Mouse (Mus musculus): ENCODE data around the gene Upp2.
A peak's percentile ranks its signal among the peaks of the same experiment; 100 is the strongest.

The Upp2 gene

GRCm38 (mm10) chr2:58758081-58758480, 191.0 kb downstream of the Upp2 start:
- no peak for DNase-seq (ENCODE audit: low spot score in 2 of 2)

- DNase-seq (ENCODE audit: low spot score in 2 of 2), result no peak
Observed at GRCm38 (mm10) chr2:58759676-58760075, 192.6 kb downstream of the Upp2 start.

GRCm38 (mm10) chr2:58765141-58765540, 198.0 kb downstream of the Upp2 start:
- DNase-seq (ENCODE audit: low spot score in 2 of 2), result peak; percentile 20 to 52

- DNase-seq (ENCODE audit: low spot score in 2 of 2), result no peak
Observed at GRCm38 (mm10) chr2:58773833-58774232, 206.7 kb downstream of the Upp2 start.

- DNase-seq (ENCODE audit: low spot score in 2 of 2), result no peak
Observed at GRCm38 (mm10) chr2:58778986-58779495, 211.9 kb downstream of the Upp2 start.

- DNase-seq (ENCODE audit: low spot score in 2 of 2), result no peak
Observed at GRCm38 (mm10) chr2:58783526-58783925, 216.4 kb downstream of the Upp2 start.

GRCm38 (mm10) chr2:58786177-58786576, 219.1 kb downstream of the Upp2 start:
- DNase-seq (ENCODE audit: low spot score in 2 of 2), result no peak

- no peak for DNase-seq (ENCODE audit: low spot score in 2 of 2)
Observed at GRCm38 (mm10) chr2:58786681-58787080, 219.6 kb downstream of the Upp2 start.

- DNase-seq (ENCODE audit: low spot score in 2 of 2), result no peak
Observed at GRCm38 (mm10) chr2:58787360-58787759, 220.3 kb downstream of the Upp2 start.

- no peak for DNase-seq (ENCODE audit: low spot score in 2 of 2)
Observed at GRCm38 (mm10) chr2:58789934-58790333, 222.8 kb downstream of the Upp2 start.

- DNase-seq (ENCODE audit: low spot score in 2 of 2), result no peak
Observed at GRCm38 (mm10) chr2:58790361-58790760, 223.3 kb downstream of the Upp2 start.

GRCm38 (mm10) chr2:58794489-58794888, 227.4 kb downstream of the Upp2 start:
- DNase-seq (ENCODE audit: low spot score in 2 of 2), result no peak

GRCm38 (mm10) chr2:58795432-58795831, 228.3 kb downstream of the Upp2 start:
- no peak for DNase-seq (ENCODE audit: low spot score in 2 of 2)

GRCm38 (mm10) chr2:58797506-58797905, 230.4 kb downstream of the Upp2 start:
- DNase-seq (ENCODE audit: low spot score in 2 of 2), result no peak

GRCm38 (mm10) chr2:58799126-58799525, 232.0 kb downstream of the Upp2 start:
- no peak for DNase-seq (ENCODE audit: low spot score in 2 of 2)

GRCm38 (mm10) chr2:58799623-58800022, 232.5 kb downstream of the Upp2 start:
- DNase-seq (ENCODE audit: low spot score in 2 of 2), result no peak

- no peak for DNase-seq (ENCODE audit: low spot score in 2 of 2)
Observed at GRCm38 (mm10) chr2:58812941-58813340, 245.8 kb downstream of the Upp2 start.

- DNase-seq (ENCODE audit: low spot score in 2 of 2), result no peak
Observed at GRCm38 (mm10) chr2:58828910-58829600, 262.0 kb downstream of the Upp2 start.

GRCm38 (mm10) chr2:58829981-58830742, 263.1 kb downstream of the Upp2 start:
- DNase-seq (ENCODE audit: low spot score in 2 of 2), result no peak

- DNase-seq (ENCODE audit: low spot score in 2 of 2), result no peak
Observed at GRCm38 (mm10) chr2:58832253-58832980, 265.3 kb downstream of the Upp2 start.

- DNase-seq (ENCODE audit: low spot score in 2 of 2), result no peak
Observed at GRCm38 (mm10) chr2:58841021-58841420, 273.9 kb downstream of the Upp2 start.

- no peak for DNase-seq (ENCODE audit: low spot score in 2 of 2)
Observed at GRCm38 (mm10) chr2:58842443-58842842, 275.3 kb downstream of the Upp2 start.
